Mouse (Mus musculus): ENCODE data around the gene Alox15. TPM values are rescaled to one million over a fixed set of nuclear protein-coding genes. Genes with fewer than 3 reads are reported as not detected.

The Alox15 gene
- total and polyA plus RNA-seq, 3 experiments, result not detected

DNA sequence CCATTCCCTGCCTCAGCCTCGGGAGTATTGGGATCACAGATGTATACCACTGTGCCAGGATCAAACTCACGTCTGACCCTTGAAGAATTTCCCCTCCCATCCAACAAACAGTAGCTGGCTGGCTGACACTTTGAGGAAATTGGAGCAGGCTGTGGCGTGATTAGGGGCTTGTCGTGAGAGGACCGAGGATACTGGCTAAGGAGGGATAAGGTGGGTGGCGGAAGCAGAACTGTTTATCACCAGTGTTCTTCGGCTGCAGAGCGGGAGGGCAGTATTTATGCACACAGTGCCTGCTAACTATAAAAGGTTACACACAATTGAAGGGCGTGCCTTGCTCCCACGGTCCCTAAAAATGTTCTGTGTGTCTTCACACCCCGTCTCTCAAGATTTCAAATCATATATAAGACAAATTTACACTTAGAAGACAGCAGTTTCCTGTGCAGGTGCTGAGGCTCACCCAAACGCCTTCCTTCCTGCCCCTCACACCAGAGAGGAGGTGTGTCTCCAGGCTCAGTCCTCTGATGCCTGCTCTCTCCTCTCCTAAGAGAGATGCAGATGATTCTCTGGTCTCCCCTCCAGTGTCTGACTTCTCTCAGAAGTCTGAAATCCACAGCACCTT, 53.9 kb downstream of the Alox15 start:
- no peak for DNase-seq (ENCODE audit: extremely low read depth)
- no peaks in the 10 kb centered on the region for H3K79me2 ChIP-seq (replicated peaks; ENCODE audit: control insufficient read depth, extremely low read depth, insufficient read depth, poor library complexity, severe bottlenecking)
- no peak overlapping the region for H3K27ac ChIP-seq (ENCODE audit: insufficient read depth, low read depth)
- H3K4me2 ChIP-seq (ENCODE audit: insufficient read depth, low read depth, poor library complexity, severe bottlenecking), result no peak overlapping the region
- dilution Hi-C loops (cut with MboI; ENCODE audit: extremely low pct_ligation_motif_present, extremely low pct_unique_long_range_greater_than_20kb, low sequenced_read_pairs) (no loop called here), in situ Hi-C loops (cut with MboI; ENCODE audit: low pct_ligation_motif_present, low pct_unique_long_range_greater_than_20kb, low sequenced_read_pairs) (no loop called here)
- H3K27me3 ChIP-seq (replicated peaks), result peaks cover 74% of the 10 kb centered on the region
- H3K4me3 ChIP-seq (replicated peaks in 1 of 3; ENCODE audit: low read depth in 2 of 3, low read length in 2 of 3, poor library complexity in 1 of 3), result no peak overlapping the region
- no peak overlapping the region for H3K9ac ChIP-seq (ENCODE audit: insufficient read depth, low read depth)
- H3K36me3 ChIP-seq (replicated peaks in 1 of 2; ENCODE audit: control insufficient read depth in 1 of 2, insufficient read depth in 1 of 2, low read length in 1 of 2), result no peaks in the 10 kb centered on the region
- no peaks in the 10 kb centered on the region for H3K4me1 ChIP-seq (ENCODE audit: control insufficient read depth in 1 of 2, insufficient read depth in 2 of 2)
- peaks cover 12% of the 10 kb centered on the region for H3K9me3 ChIP-seq (replicated peaks; ENCODE audit: low read length)
- TF ChIP-seq ELF1 (IDR thresholded peaks at IDR 0.05; ENCODE audit: low read depth, low read length) (no peak), IRF4 (IDR thresholded peaks at IDR 0.05; ENCODE audit: low read depth, low read length) (no peak), CHD2 (IDR thresholded peaks at IDR 0.05; ENCODE audit: low read length) (no peak), USF1 (IDR thresholded peaks at IDR 0.05; ENCODE audit: low read depth, low read length) (no peak), ZC3H11A (IDR thresholded peaks at IDR 0.05; ENCODE audit: low read depth, low read length) (no peak), JUND (conservative IDR thresholded peaks at IDR 0.05; ENCODE audit: low read depth, low read length) (no peak), USF2 (conservative IDR thresholded peaks at IDR 0.05; ENCODE audit: low read depth, low read length) (no peak), JUN (IDR thresholded peaks at IDR 0.05; ENCODE audit: insufficient read depth, low read depth, low read length) (no peak), SIN3A (IDR thresholded peaks at IDR 0.05; ENCODE audit: low read length) (no peak), GABPA (IDR thresholded peaks at IDR 0.05; ENCODE audit: insufficient replicate concordance, low read depth, low read length) (no peak), TBP (conservative IDR thresholded peaks at IDR 0.05; ENCODE audit: low read depth, low read length) (no peak), ZNF384 (IDR thresholded peaks at IDR 0.05; ENCODE audit: low read depth, low read length) (no peak), MXI1 (IDR thresholded peaks at IDR 0.05; ENCODE audit: low read depth, low read length) (no peak), MEF2A (IDR thresholded peaks at IDR 0.05; ENCODE audit: borderline replicate concordance, low read depth, low read length) (no peak), UBTF (IDR thresholded peaks at IDR 0.05; ENCODE audit: low read depth, low read length) (no peak), PAX5 (IDR thresholded peaks at IDR 0.05; ENCODE audit: low read length) (no peak), SMC3 (IDR thresholded peaks at IDR 0.05; ENCODE audit: low read depth, low read length) (no peak), MAFK (IDR thresholded peaks at IDR 0.05; ENCODE audit: insufficient replicate concordance, low read length) (no peak)

DNA sequence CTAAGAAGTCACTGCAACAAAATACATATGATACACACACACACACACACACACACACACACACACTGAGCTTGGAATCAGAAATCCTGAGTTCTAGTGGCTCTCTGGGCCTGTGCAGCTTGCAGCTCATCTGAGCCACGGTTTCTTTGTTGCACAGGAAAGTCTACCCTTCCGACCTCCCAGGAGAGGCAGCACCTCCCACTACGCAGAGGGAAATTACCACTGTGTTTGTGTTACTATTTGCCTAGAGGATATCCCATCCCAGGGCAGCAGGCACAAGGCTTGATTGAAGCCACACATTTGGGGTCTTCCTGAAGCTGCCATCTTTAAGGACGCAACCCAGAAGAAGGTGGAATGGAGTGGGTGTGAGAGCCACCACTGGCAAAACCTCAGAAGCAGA, 54.4 kb downstream of the Alox15 start:
- Histone ChIP-seq H3K9ac (ENCODE audit: insufficient read depth, low read depth) (no peak overlapping the region), H3K4me2 (ENCODE audit: insufficient read depth, low read depth, poor library complexity, severe bottlenecking) (no peak overlapping the region), H3K79me2 (replicated peaks; ENCODE audit: control insufficient read depth, extremely low read depth, insufficient read depth, poor library complexity, severe bottlenecking) (no peaks in the 10 kb centered on the region), H3K9me3 (replicated peaks; ENCODE audit: low read length) (peaks cover 12% of the 10 kb centered on the region), H3K4me3 (replicated peaks in 1 of 3; ENCODE audit: low read depth in 2 of 3, low read length in 2 of 3, poor library complexity in 1 of 3) (no peak overlapping the region), H3K36me3 (replicated peaks in 1 of 2; ENCODE audit: control insufficient read depth in 1 of 2, insufficient read depth in 1 of 2, low read length in 1 of 2) (no peaks in the 10 kb centered on the region), H3K4me1 (ENCODE audit: control insufficient read depth in 1 of 2, insufficient read depth in 2 of 2) (no peaks in the 10 kb centered on the region), H3K27me3 (replicated peaks) (peaks cover 71% of the 10 kb centered on the region), H3K27ac (ENCODE audit: insufficient read depth, low read depth) (no peak overlapping the region)
- DNase-seq (ENCODE audit: extremely low read depth), result no peak
- TF ChIP-seq CHD1 (IDR thresholded peaks at IDR 0.05; ENCODE audit: low read depth, low read length) (no peak), RAD21 (IDR thresholded peaks at IDR 0.05; ENCODE audit: low read depth, low read length) (no peak), NRF1 (IDR thresholded peaks at IDR 0.05; ENCODE audit: low read depth, low read length) (no peak), PAX5 (IDR thresholded peaks at IDR 0.05; ENCODE audit: low read length) (no peak), MAZ (IDR thresholded peaks at IDR 0.05; ENCODE audit: low read depth, low read length) (no peak), TBP (conservative IDR thresholded peaks at IDR 0.05; ENCODE audit: low read depth, low read length) (no peak), CTCF (conservative IDR thresholded peaks at IDR 0.05 in 1 of 2, IDR thresholded peaks at IDR 0.05 in 1 of 2; ENCODE audit: low read depth in 2 of 2, low read length in 2 of 2) (no peak), ELF1 (IDR thresholded peaks at IDR 0.05; ENCODE audit: low read depth, low read length) (no peak), BHLHE40 (IDR thresholded peaks at IDR 0.05; ENCODE audit: low read depth, low read length) (no peak), EP300 (IDR thresholded peaks at IDR 0.05; ENCODE audit: low read length) (no peak)
- in situ Hi-C loops (cut with MboI; ENCODE audit: low pct_ligation_motif_present, low pct_unique_long_range_greater_than_20kb, low sequenced_read_pairs), result no loop called here
- dilution Hi-C loops (cut with MboI; ENCODE audit: extremely low pct_ligation_motif_present, extremely low pct_unique_long_range_greater_than_20kb, low sequenced_read_pairs), result no loop called here

Measured in CH12.LX (cell line).